Mouse (Mus musculus) MEL (cell line): ENCODE measurements around the gene Mrpl10. TPM values are rescaled to one million over a fixed set of nuclear protein-coding genes. Genes with fewer than 3 reads are reported as not detected.

Source experiments
- DNase-seq: peaks from one replicate; pipeline ENCODE4 v3.0.0; 2011; ENCODE audit warnings: low read depth, low spot score
- H3K27ac ChIP-seq: 2 replicates; pipeline ENCODE4 v1.5.1; 2012; ENCODE audit warnings: low read depth, mild to moderate bottlenecking, control low read depth, low read length, moderate library complexity; ENCODE audit not compliant: control insufficient read depth
- H3K27me3 ChIP-seq, 2 experiments: fragments of 150-350 bp in 1 of 2; sonication (generic) in 1 of 2; 2 replicates each; pipeline ENCODE4 v1.6.1; 2012; ENCODE audit warnings: low read length in 2 of 2, mild to moderate bottlenecking in 2 of 2, improper control_type of control experiment in 1 of 2, moderate library complexity in 1 of 2; ENCODE audit not compliant: insufficient read depth in 2 of 2, control insufficient read depth in 1 of 2
- H3K36me3 ChIP-seq, 2 experiments: 2 replicates each; pipeline ENCODE4 v1.6.1; 2012 to 2014; ENCODE audit warnings: low read length in 2 of 2, improper control_type of control experiment in 1 of 2, inconsistent platforms in 1 of 2, mild to moderate bottlenecking in 1 of 2; ENCODE audit not compliant: insufficient read depth in 2 of 2, control insufficient read depth in 1 of 2
- H3K4me1 ChIP-seq, 2 experiments: fragments of 150-350 bp in 1 of 2; sonication (generic) in 1 of 2; 2 replicates each; pipeline ENCODE4 v1.6.1; 2012; ENCODE audit warnings: low read length in 2 of 2, improper control_type of control experiment in 1 of 2, mild to moderate bottlenecking in 1 of 2; ENCODE audit not compliant: insufficient read depth in 2 of 2, control insufficient read depth in 1 of 2
- H3K4me3 ChIP-seq, 2 experiments: fragments of 150-350 bp in 1 of 2; sonication (generic) in 1 of 2; 2 replicates each; pipeline ENCODE4 v1.5.1; 2012; ENCODE audit warnings: low read depth in 2 of 2, low read length in 2 of 2, mild to moderate bottlenecking in 2 of 2, moderate library complexity in 2 of 2, control low read depth in 1 of 2, improper control_type of control experiment in 1 of 2; ENCODE audit not compliant: control insufficient read depth in 1 of 2, insufficient read depth in 1 of 2
- H3K79me2 ChIP-seq: 2 replicates; pipeline ENCODE4 v1.6.1; 2012; ENCODE audit warnings: mild to moderate bottlenecking, low read length, moderate library complexity; ENCODE audit not compliant: control insufficient read depth, poor library complexity, insufficient read depth
- H3K9ac ChIP-seq: 2 replicates; pipeline ENCODE4 v1.6.1; 2012; ENCODE audit warnings: low read depth, mild to moderate bottlenecking, control low read depth, low read length, moderate library complexity; ENCODE audit not compliant: control insufficient read depth, poor library complexity, severe bottlenecking
- H3K9me3 ChIP-seq: fragments of 150-350 bp; sonication (generic); replicated peaks from 2 replicates; pipeline ENCODE4 v1.6.1; 2012; ENCODE audit warnings: mild to moderate bottlenecking, low read length, improper control_type of control experiment, moderate library complexity; ENCODE audit not compliant: insufficient read depth
- BHLHE40 ChIP-seq: IDR thresholded peaks from 2 replicates; pipeline ENCODE4 v1.6.1; 2012; ENCODE audit warnings: low read depth, mild to moderate bottlenecking, inconsistent platforms, low read length, improper control_type of control experiment, borderline replicate concordance
- CHD1 ChIP-seq: IDR thresholded peaks from 2 replicates; pipeline ENCODE4 v1.6.1; 2012; ENCODE audit warnings: low read depth, mild to moderate bottlenecking, inconsistent platforms, low read length, improper control_type of control experiment
- CHD2 ChIP-seq: IDR thresholded peaks from 2 replicates; pipeline ENCODE4 v1.6.1; 2011; ENCODE audit warnings: low read length, improper control_type of control experiment
- CTCF ChIP-seq, 3 experiments: IDR thresholded peaks in 2 of 3; conservative IDR thresholded peaks in 1 of 3; 2 replicates each; pipeline ENCODE4 v1.5.1; 2011 to 2012; ENCODE audit warnings: low read length in 3 of 3, low read depth in 2 of 3, mild to moderate bottlenecking in 2 of 3, improper control_type of control experiment in 1 of 3, inconsistent platforms in 1 of 3, mixed read lengths in 1 of 3, moderate library complexity in 1 of 3; ENCODE audit not compliant: control insufficient read depth in 1 of 3, insufficient read depth in 1 of 3, poor library complexity in 1 of 3, severe bottlenecking in 1 of 3
- ELF1 ChIP-seq: IDR thresholded peaks from 2 replicates; pipeline ENCODE4 v1.6.1; 2014; ENCODE audit warnings: low read depth, mild to moderate bottlenecking, inconsistent platforms, low read length, improper control_type of control experiment, moderate library complexity
- EP300 ChIP-seq, 2 experiments: IDR thresholded peaks; 2 replicates each; pipeline ENCODE4 v1.6.1; 2011; ENCODE audit warnings: improper control_type of control experiment in 2 of 2, low read length in 2 of 2, low read depth in 1 of 2, mild to moderate bottlenecking in 1 of 2
- ETS1 ChIP-seq: IDR thresholded peaks from 2 replicates; pipeline ENCODE4 v1.6.1; 2012; ENCODE audit warnings: low read depth, mild to moderate bottlenecking, inconsistent platforms, low read length, improper control_type of control experiment, moderate library complexity
- GABPA ChIP-seq: IDR thresholded peaks from 2 replicates; pipeline ENCODE4 v1.6.1; 2012; ENCODE audit warnings: low read depth, mild to moderate bottlenecking, inconsistent platforms, low read length, improper control_type of control experiment, moderate library complexity
- JUND ChIP-seq: IDR thresholded peaks from 2 replicates; pipeline ENCODE4 v1.6.1; 2011; ENCODE audit warnings: low read depth, mild to moderate bottlenecking, improper control_type of control experiment, low read length
- KAT2A ChIP-seq: conservative IDR thresholded peaks from 2 replicates; pipeline ENCODE4 v1.6.1; 2012; ENCODE audit warnings: low read depth, low read length, improper control_type of control experiment, inconsistent platforms
- MAZ ChIP-seq: IDR thresholded peaks from 2 replicates; pipeline ENCODE4 v1.6.1; 2012; ENCODE audit warnings: low read depth, mild to moderate bottlenecking, inconsistent platforms, low read length, improper control_type of control experiment
- MEF2A ChIP-seq: IDR thresholded peaks from 2 replicates; pipeline ENCODE4 v1.6.1; 2014; ENCODE audit warnings: low read depth, mild to moderate bottlenecking, inconsistent platforms, low read length, improper control_type of control experiment; ENCODE audit not compliant: poor library complexity, insufficient replicate concordance, severe bottlenecking; ENCODE audit errors: extremely low read depth
- MXI1 ChIP-seq: IDR thresholded peaks from 2 replicates; pipeline ENCODE4 v1.6.1; 2011; ENCODE audit warnings: mild to moderate bottlenecking, low read depth, low read length, improper control_type of control experiment
- MYC ChIP-seq: IDR thresholded peaks from 2 replicates; pipeline ENCODE4 v1.6.1; 2011; ENCODE audit warnings: low read depth, mild to moderate bottlenecking, low read length, improper control_type of control experiment, moderate library complexity
- NRF1 ChIP-seq: IDR thresholded peaks from 2 replicates; pipeline ENCODE4 v1.6.1; 2014; ENCODE audit warnings: low read depth, mild to moderate bottlenecking, inconsistent platforms, low read length, improper control_type of control experiment, moderate library complexity; ENCODE audit not compliant: poor library complexity, insufficient read depth, severe bottlenecking
- POLR2A ChIP-seq, 2 experiments: IDR thresholded peaks; 2 replicates each; pipeline ENCODE4 v1.6.1; 2011 to 2012; ENCODE audit warnings: low read length in 2 of 2, mild to moderate bottlenecking in 2 of 2, control low read depth in 1 of 2, improper control_type of control experiment in 1 of 2, low read depth in 1 of 2, moderate library complexity in 1 of 2; ENCODE audit not compliant: control insufficient read depth in 1 of 2, insufficient read depth in 1 of 2, poor library complexity in 1 of 2
- POLR2AphosphoS2 ChIP-seq: IDR thresholded peaks from 2 replicates; pipeline ENCODE4 v1.6.1; 2011; ENCODE audit warnings: low read length, improper control_type of control experiment
- POLR2AphosphoS5 ChIP-seq: IDR thresholded peaks from 2 replicates; pipeline ENCODE4 v1.6.1; 2012; ENCODE audit warnings: low read depth, borderline replicate concordance, mild to moderate bottlenecking, inconsistent platforms, low read length, moderate library complexity, mixed read lengths
- RAD21 ChIP-seq: IDR thresholded peaks from 2 replicates; pipeline ENCODE4 v1.6.1; 2011; ENCODE audit warnings: mild to moderate bottlenecking, low read depth, low read length, improper control_type of control experiment
- RCOR1 ChIP-seq: IDR thresholded peaks from 2 replicates; pipeline ENCODE4 v1.6.1; 2012; ENCODE audit warnings: low read depth, mild to moderate bottlenecking, inconsistent platforms, low read length, improper control_type of control experiment
- SIN3A ChIP-seq: IDR thresholded peaks from 2 replicates; pipeline ENCODE4 v1.6.1; 2012; ENCODE audit warnings: low read length, improper control_type of control experiment, inconsistent platforms
- SMC3 ChIP-seq: IDR thresholded peaks from 2 replicates; pipeline ENCODE4 v1.6.1; 2011; ENCODE audit warnings: low read depth, low read length, improper control_type of control experiment
- TBP ChIP-seq: IDR thresholded peaks from 2 replicates; pipeline ENCODE4 v1.8.0; 2011; ENCODE audit warnings: low read depth, low read length, improper control_type of control experiment
- TCF12 ChIP-seq: IDR thresholded peaks from 2 replicates; pipeline ENCODE4 v1.6.1; 2014; ENCODE audit warnings: low read depth, mild to moderate bottlenecking, inconsistent platforms, low read length, improper control_type of control experiment, moderate library complexity
- USF1 ChIP-seq: IDR thresholded peaks from 2 replicates; pipeline ENCODE4 v1.6.1; 2014; ENCODE audit warnings: low read depth, mild to moderate bottlenecking, inconsistent platforms, low read length, improper control_type of control experiment, moderate library complexity
- USF2 ChIP-seq, 2 experiments: IDR thresholded peaks; 2 replicates each; pipeline ENCODE4 v1.6.1; 2011 to 2012; ENCODE audit warnings: improper control_type of control experiment in 2 of 2, low read length in 2 of 2, borderline replicate concordance in 1 of 2, inconsistent platforms in 1 of 2, low read depth in 1 of 2, mild to moderate bottlenecking in 1 of 2; ENCODE audit not compliant: insufficient read depth in 1 of 2
- ZC3H11A ChIP-seq: IDR thresholded peaks from 2 replicates; pipeline ENCODE4 v1.6.1; 2012; ENCODE audit warnings: low read depth, mild to moderate bottlenecking, inconsistent platforms, low read length, improper control_type of control experiment
- ZMIZ1 ChIP-seq: IDR thresholded peaks from 2 replicates; pipeline ENCODE4 v1.6.1; 2012; ENCODE audit warnings: low read depth, mild to moderate bottlenecking, inconsistent platforms, low read length, improper control_type of control experiment, moderate library complexity
- ZNF384 ChIP-seq: IDR thresholded peaks from 2 replicates; pipeline ENCODE4 v1.6.1; 2012; ENCODE audit warnings: low read depth, mild to moderate bottlenecking, inconsistent platforms, low read length, improper control_type of control experiment
- polyA plus RNA-seq, 2 experiments: library from polyadenylated mRNA; stranded (reverse) in 1 of 2; unstranded in 1 of 2; fragments of >175 nt in 1 of 2; fragments of >200 nt in 1 of 2; gene quantifications; 2 replicates each; pipeline versions ENCODE4 v1.2.1 to v1.2.4; 2012; ENCODE audit warnings: low replicate concordance in 2 of 2, low read depth in 1 of 2; ENCODE audit not compliant: insufficient read length in 2 of 2, insufficient read depth in 1 of 2, missing spikeins in 1 of 2
- total RNA-seq: library from RNA; depleted of rRNA; stranded (reverse); fragments of 300-350 nt; gene quantifications from 2 replicates; pipeline ENCODE4 v1.2.3, GENCODE M21; 2012

Gene Mrpl10
- total and polyA plus RNA-seq, 3 experiments: 79.3 to 106 TPM; not detected in 1

DNA sequence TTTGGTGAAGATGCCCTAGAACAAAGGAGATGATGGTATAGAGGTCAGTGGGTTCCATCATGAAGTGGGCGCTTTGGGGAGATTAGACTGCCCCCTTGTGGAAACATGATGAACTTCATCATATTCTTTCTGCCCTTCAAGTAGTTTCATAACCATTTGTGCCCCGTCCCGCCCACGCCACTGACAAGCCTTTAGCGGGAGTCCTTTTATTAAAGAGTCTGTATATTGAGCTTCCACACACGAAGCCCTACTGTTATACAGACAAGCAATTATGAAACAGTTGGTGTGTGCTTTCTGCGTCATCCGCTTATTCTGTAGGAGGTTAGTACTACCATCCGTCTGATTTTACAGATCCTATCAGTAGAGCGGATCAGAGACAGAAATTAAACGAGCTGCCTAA, 41.6 kb downstream of the Mrpl10 start (continued):
- TF ChIP-seq EP300 (IDR thresholded peaks at IDR 0.05; ENCODE audit: low read depth in 1 of 2, low read length in 2 of 2) (no peak), CHD2 (no peak), NRF1 (no peak), ELF1 (no peak), GABPA (no peak), CTCF (IDR thresholded peaks at IDR 0.05 in 2 of 3, conservative IDR thresholded peaks at IDR 0.05 in 1 of 3; ENCODE audit: control insufficient read depth in 1 of 3, insufficient read depth in 1 of 3, low read depth in 2 of 3, low read length in 3 of 3, poor library complexity in 1 of 3, severe bottlenecking in 1 of 3) (peak; percentile 61 to 92 (median 88)), ZNF384 (no peak), USF2 (IDR thresholded peaks at IDR 0.05; ENCODE audit: borderline replicate concordance in 1 of 2, insufficient read depth in 1 of 2, low read depth in 1 of 2, low read length in 2 of 2) (no peak), RAD21 (peak; percentile 70), USF1 (no peak), SIN3A (0 out of 2 replicates have a peak, but pooled peaks have one; percentile 17), TCF12 (no peak), RCOR1 (no peak), MAZ (no peak), POLR2A (IDR thresholded peaks at IDR 0.05; ENCODE audit: control insufficient read depth in 1 of 2, insufficient read depth in 1 of 2, low read depth in 1 of 2, low read length in 2 of 2, poor library complexity in 1 of 2) (no peak), TBP (0 out of 2 replicates have a peak, but pooled peaks have one; percentile 22)

DNA sequence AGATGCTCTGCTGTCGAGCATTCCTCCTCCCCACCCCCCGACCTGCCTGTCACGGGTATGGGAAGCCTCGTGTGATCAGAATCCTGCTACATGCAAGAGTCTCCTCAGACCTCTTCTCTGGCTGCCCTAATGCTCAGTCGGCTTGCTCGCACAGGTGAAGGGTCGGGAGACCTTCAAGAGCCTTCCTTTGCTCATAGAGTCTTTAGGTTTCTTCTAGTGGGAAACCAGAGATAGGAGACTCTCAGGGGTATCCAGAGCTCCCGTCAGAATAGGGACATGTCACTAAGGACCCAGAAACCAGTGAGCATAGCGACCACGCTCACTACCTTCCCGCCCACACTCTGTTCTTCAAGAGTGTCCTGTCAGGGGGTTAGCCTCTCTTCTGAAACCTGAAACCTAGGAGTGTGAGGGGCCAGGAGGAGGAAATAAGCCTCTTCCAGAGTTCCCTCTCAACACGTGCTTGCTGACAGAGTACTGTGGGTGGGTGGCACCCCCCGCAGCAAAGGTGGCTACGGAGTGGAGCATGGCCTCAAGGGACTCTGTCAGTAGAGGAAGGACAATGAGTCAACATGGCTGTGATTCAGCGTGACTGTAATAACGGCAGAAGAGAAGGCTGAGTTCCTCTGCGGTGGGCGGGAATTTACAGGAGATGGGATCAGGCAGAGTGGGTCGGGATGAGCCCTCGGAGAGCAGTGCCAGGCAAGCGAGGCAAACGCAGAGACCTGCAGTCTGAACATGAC, 42.2 kb downstream of the Mrpl10 start:
- TF ChIP-seq RAD21 (no peak), POLR2AphosphoS5 (no peak), CHD1 (no peak), POLR2AphosphoS2 (no peak), MYC (no peak), BHLHE40 (no peak), ETS1 (no peak), SMC3 (no peak), CTCF (IDR thresholded peaks at IDR 0.05 in 2 of 3, conservative IDR thresholded peaks at IDR 0.05 in 1 of 3; ENCODE audit: control insufficient read depth in 1 of 3, insufficient read depth in 1 of 3, low read depth in 2 of 3, low read length in 3 of 3, poor library complexity in 1 of 3, severe bottlenecking in 1 of 3) (no peak), MXI1 (no peak), ZMIZ1 (no peak), ELF1 (no peak), SIN3A (no peak), ZC3H11A (no peak), ZNF384 (no peak), JUND (no peak), KAT2A (no peak), GABPA (no peak), CHD2 (no peak), MEF2A (no peak)
- Histone ChIP-seq H3K9me3 (no peaks in the 10 kb centered on the region), H3K4me1 (peaks cover 0 to 9% of the 10 kb centered on the region in 2 experiments; a peak in 2 of 4 replicates), H3K4me3 (peak overlapping the region in 1 of 2 experiments; percentile 12; a peak in 1 of 4 replicates), H3K9ac (0 out of 2 replicates have a peak overlapping the region, but pooled peaks have one; percentile 1), H3K36me3 (no peaks in the 10 kb centered on the region; a peak in 1 of 4 replicates), H3K27ac (no peak overlapping the region), H3K27me3 (no peaks in the 10 kb centered on the region; a peak in 2 of 4 replicates), H3K79me2 (no peaks in the 10 kb centered on the region)
- no peak for DNase-seq
